Mouse (Mus musculus) myocyte (in vitro differentiated cells): Measurements from ENCODE around the gene Adipor2. TPM values are rescaled to one million over a fixed set of nuclear protein-coding genes. Genes with fewer than 3 reads are reported as not detected.

Experiments
- H3K27me3 ChIP-seq: one replicate; pipeline ENCODE4 v1.6.1; 2011; ENCODE audit not compliant: control insufficient read depth, insufficient read depth, insufficient read length
- H3K36me3 ChIP-seq: one replicate; pipeline ENCODE4 v1.6.1; 2011; ENCODE audit not compliant: control insufficient read depth, insufficient read depth
- H3K4me2 ChIP-seq: one replicate; pipeline ENCODE4 v1.6.1; 2011; ENCODE audit warnings: low read depth, control low read depth
- H3K4me3 ChIP-seq: one replicate; pipeline ENCODE4 v1.5.1; 2011; ENCODE audit warnings: mild to moderate bottlenecking, control low read depth, moderate library complexity
- H3K79me2 ChIP-seq: one replicate; pipeline ENCODE4 v1.6.1; 2011; ENCODE audit not compliant: control insufficient read depth, insufficient read depth
- H3ac ChIP-seq: one replicate; pipeline ENCODE4 v1.6.1; 2011; ENCODE audit not compliant: control insufficient read depth, insufficient read length
- CEBPB ChIP-seq: IDR thresholded peaks from 2 replicates; pipeline ENCODE4 v1.6.1; 2011; ENCODE audit warnings: mild to moderate bottlenecking, moderate library complexity; ENCODE audit not compliant: poor library complexity, insufficient read depth, severe bottlenecking
- E2F4 ChIP-seq: IDR thresholded peaks from one replicate; pipeline ENCODE4 v1.6.1; 2011; ENCODE audit warnings: mild to moderate bottlenecking, control low read depth, moderate library complexity; ENCODE audit not compliant: insufficient read depth
- MAX ChIP-seq: IDR thresholded peaks from one replicate; pipeline ENCODE4 v1.6.1; 2011; ENCODE audit warnings: low read depth, mild to moderate bottlenecking, control low read depth
- MYOD1 ChIP-seq, 3 experiments: IDR thresholded peaks; one replicate each; pipeline ENCODE4 v1.6.1; 2011; ENCODE audit warnings: control low read depth in 2 of 3, low read depth in 2 of 3, mild to moderate bottlenecking in 2 of 3, moderate library complexity in 1 of 3; ENCODE audit not compliant: insufficient read length in 2 of 3, control insufficient read depth in 1 of 3
- MYOG ChIP-seq, 3 experiments: IDR thresholded peaks; one replicate each; pipeline ENCODE4 v1.6.1; 2011; ENCODE audit warnings: control low read depth in 2 of 3, low read depth in 2 of 3, mild to moderate bottlenecking in 2 of 3; ENCODE audit not compliant: insufficient read length in 2 of 3, control insufficient read depth in 1 of 3, insufficient read depth in 1 of 3
- POLR2A ChIP-seq: IDR thresholded peaks from one replicate; pipeline ENCODE4 v1.6.1; 2011; ENCODE audit warnings: low read depth, mild to moderate bottlenecking, control low read depth, moderate library complexity; ENCODE audit not compliant: insufficient read length
- POLR2AphosphoS2 ChIP-seq: IDR thresholded peaks from one replicate; pipeline ENCODE4 v1.6.1; 2011; ENCODE audit warnings: low read depth, control low read depth; ENCODE audit not compliant: insufficient read length
- REST ChIP-seq: IDR thresholded peaks from one replicate; pipeline ENCODE4 v1.6.1; 2011; ENCODE audit warnings: mild to moderate bottlenecking, control low read depth, moderate library complexity; ENCODE audit not compliant: insufficient read depth, insufficient read length
- SRF ChIP-seq: IDR thresholded peaks from one replicate; pipeline ENCODE4 v1.6.1; 2011; ENCODE audit warnings: low read depth; ENCODE audit not compliant: control insufficient read depth, insufficient read length
- TCF12 ChIP-seq: IDR thresholded peaks from one replicate; pipeline ENCODE4 v1.6.1; 2011; ENCODE audit warnings: mild to moderate bottlenecking, control low read depth; ENCODE audit not compliant: poor library complexity, insufficient read depth, severe bottlenecking
- TCF3 ChIP-seq: IDR thresholded peaks from one replicate; pipeline ENCODE4 v1.6.1; 2011; ENCODE audit warnings: low read depth, control low read depth; ENCODE audit not compliant: insufficient read length
- USF1 ChIP-seq: IDR thresholded peaks from one replicate; pipeline ENCODE4 v1.6.1; 2011; ENCODE audit warnings: low read depth, mild to moderate bottlenecking, control low read depth, moderate library complexity
- polyA plus RNA-seq: library from polyadenylated mRNA; unstranded; fragments of >200 nt; fragmentation: generic; extraction: Trizol; gene quantifications from one replicate; pipeline ENCODE4 v1.2.1, GENCODE M21; 2012; ENCODE audit warnings: missing spikeins

Gene Adipor2
- polyA plus RNA-seq, 1 experiment = 47.9 TPM

DNA sequence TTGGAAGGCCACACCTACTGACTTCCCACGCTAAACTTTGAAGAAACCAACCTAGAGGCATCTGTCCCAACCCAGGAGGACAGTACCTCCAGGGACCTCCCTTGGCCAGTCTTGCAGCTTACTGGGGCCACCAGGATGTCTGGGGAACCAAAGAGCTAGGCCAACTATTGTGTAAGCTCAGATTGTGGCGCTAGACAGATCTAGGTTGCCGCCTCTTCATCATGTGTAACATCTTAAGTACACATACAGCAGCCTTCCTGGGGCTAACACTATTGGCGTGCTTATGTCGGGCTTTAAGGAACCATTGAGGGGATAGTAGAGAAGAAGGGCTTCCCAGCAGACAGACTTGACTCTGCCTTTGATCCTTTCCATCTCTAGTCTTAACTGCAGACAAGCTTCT is 69.7 kb downstream of the Adipor2 start:
- TF ChIP-seq MYOG (IDR thresholded peaks at IDR 0.05; ENCODE audit: control insufficient read depth in 1 of 3, insufficient read depth in 1 of 3, insufficient read length in 2 of 3, low read depth in 2 of 3) = no peak
- no peak for TF ChIP-seq E2F4
- TF ChIP-seq POLR2A = no peak
- no peak for TF ChIP-seq MAX
- TF ChIP-seq MYOD1 (IDR thresholded peaks at IDR 0.05; ENCODE audit: control insufficient read depth in 1 of 3, insufficient read length in 2 of 3, low read depth in 2 of 3) = no peak
- TF ChIP-seq CEBPB = no peak
- no peak for TF ChIP-seq REST
- TF ChIP-seq POLR2AphosphoS2 = no peak
- no peak for TF ChIP-seq SRF
- no peak for TF ChIP-seq TCF3
- TF ChIP-seq USF1 = no peak
- no peak for TF ChIP-seq TCF12
- no peaks in the 10 kb centered on the region for H3K36me3 ChIP-seq
- no peak overlapping the region for H3K4me3 ChIP-seq

DNA sequence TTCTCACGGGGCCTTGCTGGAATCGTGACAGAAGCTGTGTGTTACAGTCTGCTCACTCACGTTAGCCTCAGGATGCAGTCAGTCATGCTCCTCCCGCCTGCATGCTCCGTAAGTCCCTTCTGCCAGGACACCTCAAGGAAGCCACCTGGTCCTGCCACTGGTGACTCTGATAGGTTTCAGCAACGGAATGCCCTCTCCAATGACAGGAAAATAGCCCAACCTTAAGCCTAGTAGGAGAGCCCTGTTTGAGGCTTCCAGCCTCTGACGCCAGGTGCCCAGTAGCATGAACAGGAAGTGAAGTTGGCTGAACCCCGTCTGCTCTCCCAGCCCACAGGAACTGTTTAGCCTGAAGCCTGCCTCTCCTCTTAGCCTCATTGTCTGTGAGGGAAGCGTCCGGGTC is 71.2 kb downstream of the Adipor2 start:
- Histone ChIP-seq H3K27me3 (peaks cover 10% of the 10 kb centered on the region), H3K36me3 (no peaks in the 10 kb centered on the region), H3ac (no peak overlapping the region), H3K79me2 (no peaks in the 10 kb centered on the region), H3K4me2 (no peak overlapping the region), H3K4me3 (no peak overlapping the region)
- TF ChIP-seq USF1 (no peak), MYOD1 (IDR thresholded peaks at IDR 0.05; ENCODE audit: control insufficient read depth in 1 of 3, insufficient read length in 2 of 3, low read depth in 2 of 3) (no peak), MAX (no peak), SRF (no peak), MYOG (IDR thresholded peaks at IDR 0.05; ENCODE audit: control insufficient read depth in 1 of 3, insufficient read depth in 1 of 3, insufficient read length in 2 of 3, low read depth in 2 of 3) (no peak), CEBPB (no peak), POLR2AphosphoS2 (no peak), TCF3 (no peak), E2F4 (no peak), TCF12 (no peak), REST (no peak), POLR2A (no peak)

More for the DNA sequence above, 69.7 kb downstream of the Adipor2 start:
- peaks cover 10% of the 10 kb centered on the region for H3K27me3 ChIP-seq
- H3K4me2 ChIP-seq = no peak overlapping the region
- H3K79me2 ChIP-seq = no peaks in the 10 kb centered on the region
- H3ac ChIP-seq = no peak overlapping the region

DNA sequence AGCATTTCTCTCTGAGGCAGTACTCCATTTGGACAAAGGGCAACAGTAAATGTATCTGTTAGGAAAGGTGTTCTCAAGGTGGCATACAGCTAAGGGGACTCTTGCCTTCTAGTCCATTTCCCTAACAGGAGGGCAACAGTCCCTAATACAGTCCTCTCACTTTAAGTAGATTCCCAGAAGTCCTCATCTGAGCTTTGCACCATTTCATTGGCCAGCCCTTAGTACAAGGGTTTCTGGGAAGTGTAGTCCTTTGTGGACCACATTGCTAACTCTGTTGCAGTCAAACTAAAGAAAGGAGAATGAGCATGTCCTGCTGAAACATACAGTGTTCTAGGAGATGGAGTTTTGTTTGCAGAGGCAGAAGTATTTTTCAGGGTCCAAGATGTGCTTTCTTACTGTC is 76.1 kb downstream of the Adipor2 start:
- Histone ChIP-seq H3K4me2 (no peak overlapping the region), H3K79me2 (no peaks in the 10 kb centered on the region), H3ac (no peak overlapping the region), H3K36me3 (no peaks in the 10 kb centered on the region), H3K27me3 (no peaks in the 10 kb centered on the region), H3K4me3 (no peak overlapping the region)
- TF ChIP-seq E2F4 (no peak), REST (no peak), TCF12 (no peak), MYOD1 (IDR thresholded peaks at IDR 0.05; ENCODE audit: control insufficient read depth in 1 of 3, insufficient read length in 2 of 3, low read depth in 2 of 3) (no peak), POLR2AphosphoS2 (no peak), CEBPB (no peak), SRF (no peak), POLR2A (no peak), MYOG (IDR thresholded peaks at IDR 0.05; ENCODE audit: control insufficient read depth in 1 of 3, insufficient read depth in 1 of 3, insufficient read length in 2 of 3, low read depth in 2 of 3) (no peak), USF1 (no peak), TCF3 (no peak), MAX (no peak)

DNA sequence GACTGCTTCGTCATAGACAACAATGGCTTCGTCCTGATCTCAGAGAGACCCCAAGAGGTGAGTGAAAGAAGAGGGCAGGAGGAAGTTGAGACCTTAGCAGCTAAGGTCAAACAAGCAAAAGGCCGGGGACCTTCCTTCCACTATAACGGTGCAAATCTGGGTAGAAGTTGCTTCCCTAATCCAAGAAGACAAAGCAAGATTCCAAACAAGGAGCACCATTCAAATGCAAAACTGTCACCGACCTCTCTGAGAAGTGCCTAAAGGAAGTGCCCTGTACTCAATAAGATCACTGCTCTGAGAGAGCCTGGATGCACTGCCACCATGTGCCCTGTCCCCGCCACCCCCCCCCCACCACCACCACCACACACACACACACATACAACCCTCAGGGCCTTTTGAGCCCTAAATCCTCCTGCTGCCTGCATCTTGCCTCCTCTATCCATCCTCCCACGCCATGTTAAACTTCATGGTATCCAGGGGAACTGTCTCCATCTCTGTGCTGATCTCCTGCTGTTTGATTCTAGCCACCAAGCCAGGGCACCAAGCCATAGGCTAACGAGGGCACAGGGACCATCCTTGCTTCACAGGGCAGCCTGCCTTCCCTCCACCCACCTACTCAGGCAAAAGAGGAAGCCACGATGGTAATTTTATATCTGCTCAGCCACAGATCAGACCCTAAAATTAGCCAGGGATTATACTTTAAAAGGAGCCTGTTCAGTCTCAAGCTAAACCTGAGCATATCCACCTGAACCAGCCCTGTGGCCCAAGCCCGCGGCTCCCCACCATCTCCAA is 79.2 kb downstream of the Adipor2 start:
- Histone ChIP-seq H3K4me3 (no peak overlapping the region), H3ac (no peak overlapping the region)
- TF ChIP-seq CEBPB = no peak
- no peak for TF ChIP-seq E2F4
- no peak for TF ChIP-seq POLR2A
- TF ChIP-seq SRF = no peak
- TF ChIP-seq TCF12 = no peak
- no peak for TF ChIP-seq POLR2AphosphoS2
- no peak for TF ChIP-seq USF1
- no peak for TF ChIP-seq MYOG (IDR thresholded peaks at IDR 0.05; ENCODE audit: control insufficient read depth in 1 of 3, insufficient read depth in 1 of 3, insufficient read length in 2 of 3, low read depth in 2 of 3)
- TF ChIP-seq MYOD1 (IDR thresholded peaks at IDR 0.05; ENCODE audit: control insufficient read depth in 1 of 3, insufficient read length in 2 of 3, low read depth in 2 of 3) = no peak
- no peak for TF ChIP-seq MAX
- no peak for TF ChIP-seq REST
- no peak for TF ChIP-seq TCF3

More for the DNA sequence above, 79.2 kb downstream of the Adipor2 start:
- Histone ChIP-seq H3K36me3 (no peaks in the 10 kb centered on the region), H3K27me3 (peaks cover 8% of the 10 kb centered on the region), H3K79me2 (no peaks in the 10 kb centered on the region), H3K4me2 (no peak overlapping the region)
